Mouse (Mus musculus) embryonic facial prominence, embryonic 12.5 days (tissue): ENCODE measurements around the gene Abca1. TPM values are rescaled to one million over a fixed set of nuclear protein-coding genes. Genes with fewer than 3 reads are reported as not detected.

Experiments used
- ATAC-seq: fragments of 200-750 bp; cut with Nextera tagmentation; 2 replicates; pipeline ENCODE4 v1.8.0; 2017; ENCODE audit not compliant: insufficient number of reproducible peaks, insufficient read depth, low FRiP score, low TSS enrichment
- H3K27ac ChIP-seq: fragments of 300-500 bp; sonication (generic); 2 replicates; pipeline ENCODE4 v1.5.1; 2016; ENCODE audit warnings: mild to moderate bottlenecking
- H3K27me3 ChIP-seq: fragments of 300-500 bp; sonication (generic); 2 replicates; pipeline ENCODE4 v1.6.1; 2016; ENCODE audit warnings: mild to moderate bottlenecking, moderate library complexity
- H3K36me3 ChIP-seq: fragments of 300-500 bp; sonication (generic); 2 replicates; pipeline ENCODE4 v1.6.1; 2016; ENCODE audit warnings: mild to moderate bottlenecking
- H3K4me1 ChIP-seq: fragments of 300-500 bp; sonication (generic); 2 replicates; pipeline ENCODE4 v1.6.1; 2016
- H3K4me2 ChIP-seq: fragments of 300-500 bp; sonication (generic); replicated peaks from 2 replicates; pipeline ENCODE4 v1.6.1; 2016; ENCODE audit warnings: mild to moderate bottlenecking, moderate library complexity
- H3K4me3 ChIP-seq: fragments of 300-500 bp; sonication (generic); 2 replicates; pipeline ENCODE4 v1.5.1; 2016; ENCODE audit warnings: mild to moderate bottlenecking
- H3K9ac ChIP-seq: fragments of 300-500 bp; sonication (generic); 2 replicates; pipeline ENCODE4 v1.6.1; 2016; ENCODE audit warnings: mild to moderate bottlenecking, moderate library complexity
- H3K9me3 ChIP-seq: fragments of 300-500 bp; sonication (generic); 2 replicates; pipeline ENCODE4 v1.6.1; 2016; ENCODE audit warnings: mild to moderate bottlenecking, moderate library complexity
- WGBS: fragments of 180-500 bp; shearing (Covaris S2); methylation state at CpG from one replicate; pipeline ENCODE4 v1.1.7; 2016; 5-methylcytosine and 5-hydroxymethylcytosine counted together
- polyA plus RNA-seq: library from polyadenylated mRNA; unstranded; fragments of >200 nt; fragmentation: Nextera tagmentation; extraction: Ambion mirVana; gene quantifications from 2 replicates; pipeline ENCODE4 v1.2.1, GENCODE M21; 2016

Abca1 gene
- polyA plus RNA-seq, 1 experiment from 2014 or later = 8.4 TPM

DNA sequence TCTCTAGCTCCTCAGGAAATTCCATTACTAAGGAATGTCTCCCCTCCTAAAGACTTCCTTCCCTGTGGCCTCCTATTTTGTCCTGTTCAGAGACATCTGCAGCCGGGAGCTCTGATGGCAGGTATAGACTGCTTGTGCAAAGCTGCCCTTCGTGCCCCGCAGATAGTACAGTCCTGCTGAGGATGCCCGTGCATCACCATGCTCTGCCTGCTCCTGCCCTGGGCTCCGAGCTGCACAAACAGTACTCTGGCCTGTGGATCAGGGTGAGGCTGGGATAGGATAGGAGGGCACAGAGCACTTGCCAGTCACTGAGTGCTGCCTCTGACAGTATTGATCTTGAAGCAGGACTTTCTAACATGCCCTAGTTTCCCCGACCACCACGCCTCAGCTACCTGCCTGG, 18.8 kb upstream of the Abca1 start:
- WGBS = 72% methylated on average over 7 of the region's 7 CpGs
- H3K36me3 ChIP-seq = no peaks in the 10 kb centered on the region
- H3K4me1 ChIP-seq = peaks cover 10% of the 10 kb centered on the region; the same call in 1 of the 2 replicates
- no peak overlapping the region for H3K27ac ChIP-seq
- H3K4me2 ChIP-seq = no peak overlapping the region
- no peak overlapping the region for H3K4me3 ChIP-seq
- no peaks in the 10 kb centered on the region for H3K27me3 ChIP-seq
- H3K9me3 ChIP-seq = no peaks in the 10 kb centered on the region
- H3K9ac ChIP-seq = no peak overlapping the region
- ATAC-seq = no peak

DNA sequence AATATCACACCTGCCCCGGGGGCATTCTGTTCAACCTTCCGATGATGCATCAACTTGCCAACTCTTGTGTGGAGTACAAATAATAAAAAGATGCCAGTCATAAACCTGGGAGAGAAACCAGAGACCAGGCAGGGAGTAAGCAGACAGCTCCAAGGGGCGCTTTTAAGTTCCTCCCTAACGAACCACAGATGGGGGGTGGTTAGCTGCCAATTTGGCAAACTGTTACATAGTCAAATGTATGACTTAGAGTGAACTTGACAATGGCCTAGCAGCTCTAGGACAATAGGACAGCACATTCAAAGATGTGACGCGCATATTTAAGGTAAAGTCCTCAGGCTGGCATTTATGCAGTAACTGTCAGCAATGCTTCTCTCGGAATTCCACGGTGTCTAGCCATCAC, 18.0 kb upstream of the Abca1 start:
- Histone ChIP-seq H3K4me1 (peaks cover 10% of the 10 kb centered on the region; the same call in 1 of the 2 replicates), H3K27ac (no peak overlapping the region), H3K4me3 (no peak overlapping the region), H3K36me3 (no peaks in the 10 kb centered on the region), H3K9me3 (no peaks in the 10 kb centered on the region), H3K4me2 (no peak overlapping the region), H3K9ac (no peak overlapping the region), H3K27me3 (no peaks in the 10 kb centered on the region)
- WGBS = 83% methylated on average over 8 of the region's 8 CpGs
- ATAC-seq = no peak

DNA sequence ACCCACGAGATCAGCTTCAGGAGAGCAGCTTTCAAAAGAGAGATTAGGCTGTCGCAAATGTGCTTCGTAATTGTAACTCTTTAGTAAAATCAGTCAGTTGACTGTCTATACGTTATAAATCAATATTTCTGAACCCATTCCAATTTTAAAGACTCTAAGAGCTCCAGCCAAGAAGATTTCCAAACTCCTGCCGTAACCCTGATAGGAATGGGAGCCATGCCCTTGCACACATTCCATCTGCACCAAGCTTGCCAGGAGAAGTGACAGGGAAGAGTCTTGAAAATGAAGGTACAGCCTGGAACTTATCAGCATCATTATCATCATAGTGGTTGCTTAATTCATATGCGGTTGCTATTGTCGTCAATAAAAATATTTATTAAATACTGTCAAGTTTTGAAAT, 15.2 kb upstream of the Abca1 start:
- Histone ChIP-seq H3K4me1 (peaks cover 10% of the 10 kb centered on the region; the same call in 1 of the 2 replicates), H3K9ac (no peak overlapping the region), H3K4me3 (no peak overlapping the region), H3K4me2 (no peak overlapping the region), H3K27ac (no peak overlapping the region), H3K9me3 (no peaks in the 10 kb centered on the region), H3K27me3 (no peaks in the 10 kb centered on the region), H3K36me3 (no peaks in the 10 kb centered on the region)
- WGBS = 92% methylated on average over 7 of the region's 7 CpGs
- no peak for ATAC-seq

DNA sequence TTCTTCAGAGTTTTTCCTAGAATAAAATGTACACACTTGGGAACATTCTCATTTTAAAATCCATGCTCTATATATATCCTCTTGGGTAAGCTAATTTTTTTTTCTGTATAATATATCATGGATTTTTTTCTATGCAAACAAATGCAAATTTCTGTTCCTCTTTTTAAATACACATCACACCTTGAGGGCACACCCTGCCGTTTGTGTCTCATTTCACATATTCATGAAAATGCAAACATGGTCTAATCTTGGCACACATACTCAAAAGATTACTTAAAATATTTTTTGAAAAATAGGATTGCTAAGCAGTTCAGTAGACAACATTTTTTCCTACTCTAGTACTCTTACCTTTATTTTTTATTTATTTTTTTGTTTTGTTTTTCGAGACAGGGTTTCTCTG, 10.7 kb upstream of the Abca1 start:
- no peak for ATAC-seq
- Histone ChIP-seq H3K4me3 (no peak overlapping the region), H3K9ac (no peak overlapping the region), H3K27me3 (no peaks in the 10 kb centered on the region), H3K4me1 (no peaks in the 10 kb centered on the region), H3K9me3 (no peaks in the 10 kb centered on the region), H3K4me2 (no peak overlapping the region), H3K27ac (no peak overlapping the region), H3K36me3 (no peaks in the 10 kb centered on the region)
- 77% methylated on average over 2 of the region's 2 CpGs for WGBS

DNA sequence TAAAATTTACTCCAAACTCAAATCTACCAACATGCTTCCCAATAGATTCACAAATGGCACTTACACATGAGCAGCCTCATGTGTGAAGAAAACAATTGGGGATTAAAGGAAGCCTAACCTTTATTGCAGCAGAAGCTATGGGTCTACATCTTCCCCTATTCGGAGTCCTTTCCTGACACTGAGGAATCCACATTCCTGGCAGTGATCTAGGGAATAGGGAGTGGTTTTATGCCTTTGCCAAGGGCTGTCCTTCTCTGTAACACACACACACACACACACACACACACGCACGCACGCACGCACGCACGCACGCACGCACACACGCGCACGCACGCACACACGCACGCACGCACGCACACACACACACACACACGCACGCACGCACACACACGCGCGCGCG, 5.5 kb upstream of the Abca1 start:
- peaks cover 6% of the 10 kb centered on the region; the same call in 1 of the 2 replicates for H3K4me1 ChIP-seq
- 70% methylated on average over 19 of the region's 25 CpGs for WGBS
- no peak for ATAC-seq
- H3K27ac ChIP-seq = no peak overlapping the region
- H3K4me2 ChIP-seq = no peak overlapping the region
- H3K4me3 ChIP-seq = no peak overlapping the region
- H3K36me3 ChIP-seq = no peaks in the 10 kb centered on the region
- H3K9me3 ChIP-seq = no peaks in the 10 kb centered on the region
- no peaks in the 10 kb centered on the region for H3K27me3 ChIP-seq
- H3K9ac ChIP-seq = no peak overlapping the region

DNA sequence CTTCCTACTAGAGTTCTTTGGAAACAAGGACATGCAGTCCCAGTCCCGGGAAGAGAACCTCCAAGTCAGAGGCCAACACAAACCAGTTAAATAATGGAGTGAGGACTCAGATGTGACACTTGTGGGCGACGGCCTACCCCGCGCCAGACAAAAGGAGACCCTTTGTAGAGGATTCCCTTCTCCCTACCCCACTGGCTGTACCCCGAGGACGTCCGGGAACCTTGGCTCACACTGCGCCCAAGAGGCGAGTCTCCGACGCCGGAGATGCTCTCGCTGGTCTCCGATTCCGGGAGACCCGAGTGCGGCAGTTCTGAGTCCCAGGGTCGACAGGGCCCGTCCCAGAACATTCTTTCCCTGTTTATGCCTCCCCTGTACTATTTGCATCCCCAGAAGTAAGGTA, 519 bp downstream of the Abca1 start:
- H3K4me1 ChIP-seq = peaks cover 9% of the 10 kb centered on the region; the same call in 1 of the 2 replicates
- peak overlapping the region; percentile 62 for H3K9ac ChIP-seq
- peak overlapping the region; percentile 61 for H3K4me3 ChIP-seq
- H3K36me3 ChIP-seq = no peaks in the 10 kb centered on the region
- ATAC-seq = 0 out of 2 replicates have a peak, but pooled peaks have one; percentile 23
- no peaks in the 10 kb centered on the region for H3K9me3 ChIP-seq
- peak overlapping the region; percentile 71 for H3K27ac ChIP-seq
- H3K4me2 ChIP-seq = peak overlapping the region; percentile 80
- under 1% methylated on average over 20 of the region's 20 CpGs for WGBS
- H3K27me3 ChIP-seq = no peaks in the 10 kb centered on the region

DNA sequence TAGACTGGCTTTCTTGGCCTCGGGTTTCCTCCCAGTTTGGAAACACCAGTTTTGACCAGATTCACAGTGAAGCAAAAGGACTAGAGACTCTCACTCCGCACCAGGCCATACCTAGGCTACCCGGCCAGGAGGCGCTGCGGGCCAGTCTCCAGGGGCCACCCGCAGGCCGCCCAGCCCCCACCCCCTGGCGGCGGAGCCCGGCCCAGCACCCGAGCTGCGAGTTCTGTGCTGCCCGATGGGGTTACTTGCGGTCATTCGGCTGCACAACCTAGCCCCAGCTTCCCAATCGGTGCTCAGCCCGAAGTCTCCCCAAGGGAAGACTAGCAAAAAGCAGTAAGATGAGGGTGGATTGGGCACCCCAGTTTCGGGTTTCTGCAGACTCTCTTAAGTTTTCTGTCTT, 1.1 kb downstream of the Abca1 start:
- Histone ChIP-seq H3K4me1 (peaks cover 9% of the 10 kb centered on the region; the same call in 1 of the 2 replicates), H3K27ac (peak overlapping the region; percentile 71), H3K36me3 (no peaks in the 10 kb centered on the region), H3K4me2 (peak overlapping the region; percentile 80), H3K9me3 (no peaks in the 10 kb centered on the region), H3K27me3 (no peaks in the 10 kb centered on the region), H3K9ac (peak overlapping the region; percentile 62), H3K4me3 (peak overlapping the region; percentile 61)
- peak; percentile 24; the same call in 1 of the 2 replicates for ATAC-seq
- WGBS = under 1% methylated on average over 18 of the region's 18 CpGs

DNA sequence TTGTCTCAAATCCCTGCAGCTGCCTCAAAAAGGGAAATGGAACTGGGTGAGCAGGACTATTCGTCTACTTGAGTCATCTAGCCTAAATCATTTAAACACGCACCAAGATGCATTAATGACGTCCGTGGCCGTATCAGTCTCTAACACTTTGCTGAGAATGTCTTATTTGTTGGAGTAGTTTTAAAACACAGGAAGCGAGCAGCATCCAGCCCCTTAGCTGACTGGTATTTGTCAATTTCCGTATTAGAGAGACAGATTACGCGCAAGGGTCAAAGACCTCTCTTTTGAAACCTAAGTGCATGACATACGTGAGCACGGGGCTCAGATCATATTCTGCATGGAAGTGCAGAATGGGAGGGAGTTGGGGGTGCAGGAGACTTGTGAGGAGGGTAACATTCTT, 4.2 kb downstream of the Abca1 start:
- H3K27me3 ChIP-seq = no peaks in the 10 kb centered on the region

DNA sequence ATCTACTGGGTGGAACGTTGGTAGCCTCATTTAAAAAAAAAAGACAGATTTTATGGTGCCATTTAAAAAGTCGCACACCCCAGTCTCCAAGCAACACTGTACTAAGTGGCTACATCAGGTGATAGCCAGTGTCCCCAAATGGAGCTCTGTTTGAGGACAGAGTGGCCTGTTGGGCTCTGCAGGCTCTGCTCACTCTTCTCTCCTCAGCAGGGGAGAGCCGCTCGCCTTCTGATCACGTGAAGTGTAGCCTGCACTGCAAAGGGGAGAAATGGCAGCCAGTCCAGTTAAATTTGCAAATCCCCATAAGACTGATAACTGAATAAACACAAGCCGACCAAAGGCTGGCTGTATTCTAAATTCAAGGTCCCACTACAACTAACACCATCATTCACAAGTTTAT, 6.0 kb downstream of the Abca1 start:
- H3K4me3 ChIP-seq = no peak overlapping the region
- WGBS = 59% methylated on average over 6 of the region's 6 CpGs
- no peaks in the 10 kb centered on the region for H3K9me3 ChIP-seq
- no peaks in the 10 kb centered on the region for H3K27me3 ChIP-seq
- H3K4me1 ChIP-seq = peaks cover 11% of the 10 kb centered on the region
- no peaks in the 10 kb centered on the region for H3K36me3 ChIP-seq
- no peak overlapping the region for H3K4me2 ChIP-seq
- H3K27ac ChIP-seq = no peak overlapping the region
- H3K9ac ChIP-seq = no peak overlapping the region
- ATAC-seq = no peak

More for the DNA sequence above, 4.2 kb downstream of the Abca1 start:
- Histone ChIP-seq H3K4me2 (no peak overlapping the region), H3K4me1 (peaks cover 14% of the 10 kb centered on the region), H3K27ac (no peak overlapping the region), H3K36me3 (no peaks in the 10 kb centered on the region), H3K9ac (no peak overlapping the region), H3K4me3 (no peak overlapping the region), H3K9me3 (no peaks in the 10 kb centered on the region)
- no peak for ATAC-seq
- WGBS = 75% methylated on average over 11 of the region's 11 CpGs

DNA sequence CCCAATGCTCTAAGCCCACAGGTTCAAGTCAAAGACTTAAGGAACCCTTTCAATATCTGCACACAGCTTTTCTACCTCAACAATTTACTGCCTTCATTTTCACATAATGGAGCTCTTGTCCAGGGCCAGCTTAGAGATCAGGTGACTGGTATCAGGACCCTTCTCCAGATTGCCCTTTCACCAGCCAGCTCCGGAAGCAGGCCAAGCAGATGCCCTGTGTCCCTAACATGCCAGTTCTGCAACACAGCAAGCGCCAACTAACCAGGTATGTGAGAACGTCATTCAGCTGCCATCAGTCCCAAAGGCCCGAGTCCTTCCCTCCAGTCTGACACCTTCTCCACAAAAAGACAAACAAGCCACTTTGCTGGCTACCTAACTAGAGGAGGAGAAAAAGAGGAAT, 6.6 kb downstream of the Abca1 start:
- H3K4me3 ChIP-seq = no peak overlapping the region
- no peak overlapping the region for H3K9ac ChIP-seq
- no peaks in the 10 kb centered on the region for H3K27me3 ChIP-seq
- H3K9me3 ChIP-seq = no peaks in the 10 kb centered on the region
- WGBS = 60% methylated on average over 4 of the region's 4 CpGs
- ATAC-seq = no peak
- H3K4me2 ChIP-seq = no peak overlapping the region
- H3K36me3 ChIP-seq = no peaks in the 10 kb centered on the region
- no peak overlapping the region for H3K27ac ChIP-seq
- H3K4me1 ChIP-seq = peaks cover 11% of the 10 kb centered on the region

DNA sequence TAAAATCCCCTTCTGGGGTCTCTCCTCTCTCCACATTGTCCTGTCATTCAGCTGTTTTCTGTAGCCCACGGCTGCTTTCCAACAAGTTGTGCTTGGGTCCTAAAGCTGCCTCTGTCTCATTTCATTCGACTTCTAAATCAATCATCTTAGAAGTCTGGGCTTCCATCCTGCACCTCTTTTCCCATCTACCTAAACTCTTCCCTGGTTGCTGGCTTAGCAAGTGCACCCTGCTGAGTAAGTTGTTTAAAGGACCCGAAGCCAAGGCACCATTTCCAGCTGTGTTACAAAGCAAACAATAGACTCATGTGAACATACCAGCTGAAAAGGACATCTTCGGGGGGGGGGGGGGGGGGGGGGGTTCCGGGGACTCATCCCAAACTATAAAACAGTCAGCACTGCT, 7.0 kb downstream of the Abca1 start:
- H3K4me3 ChIP-seq = no peak overlapping the region
- H3K36me3 ChIP-seq = no peaks in the 10 kb centered on the region
- no peak overlapping the region for H3K9ac ChIP-seq
- H3K9me3 ChIP-seq = no peaks in the 10 kb centered on the region
- H3K4me2 ChIP-seq = no peak overlapping the region
- no peak overlapping the region for H3K27ac ChIP-seq
- ATAC-seq = no peak
- H3K27me3 ChIP-seq = no peaks in the 10 kb centered on the region
- 30% methylated on average over 5 of the region's 5 CpGs for WGBS
- H3K4me1 ChIP-seq = peaks cover 11% of the 10 kb centered on the region

DNA sequence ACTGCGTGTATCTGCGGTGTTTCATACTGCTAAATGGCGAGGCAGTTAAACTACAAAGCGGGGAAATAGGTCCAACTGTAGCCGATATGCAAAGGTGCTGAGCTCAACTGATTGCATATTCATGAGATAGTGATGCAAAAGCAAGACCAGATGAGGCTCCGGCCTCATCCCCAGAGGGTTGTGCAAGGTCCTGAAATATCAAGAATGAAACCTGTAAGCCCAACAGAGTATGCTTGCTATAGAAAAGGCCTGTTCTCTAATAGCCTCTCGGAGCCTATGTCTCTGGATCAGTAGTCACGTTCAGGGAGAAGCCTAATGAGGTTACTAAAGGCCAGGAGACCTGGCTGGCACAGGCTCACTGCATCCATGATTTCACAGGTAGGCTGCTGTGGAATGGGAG, 9.2 kb downstream of the Abca1 start:
- no peaks in the 10 kb centered on the region for H3K9me3 ChIP-seq
- no peak overlapping the region for H3K27ac ChIP-seq
- ATAC-seq = no peak
- H3K4me1 ChIP-seq = peaks cover 15% of the 10 kb centered on the region
- H3K9ac ChIP-seq = no peak overlapping the region
- no peak overlapping the region for H3K4me2 ChIP-seq
- WGBS = 75% methylated on average over 8 of the region's 8 CpGs
- H3K27me3 ChIP-seq = no peaks in the 10 kb centered on the region
- no peaks in the 10 kb centered on the region for H3K36me3 ChIP-seq
- no peak overlapping the region for H3K4me3 ChIP-seq

DNA sequence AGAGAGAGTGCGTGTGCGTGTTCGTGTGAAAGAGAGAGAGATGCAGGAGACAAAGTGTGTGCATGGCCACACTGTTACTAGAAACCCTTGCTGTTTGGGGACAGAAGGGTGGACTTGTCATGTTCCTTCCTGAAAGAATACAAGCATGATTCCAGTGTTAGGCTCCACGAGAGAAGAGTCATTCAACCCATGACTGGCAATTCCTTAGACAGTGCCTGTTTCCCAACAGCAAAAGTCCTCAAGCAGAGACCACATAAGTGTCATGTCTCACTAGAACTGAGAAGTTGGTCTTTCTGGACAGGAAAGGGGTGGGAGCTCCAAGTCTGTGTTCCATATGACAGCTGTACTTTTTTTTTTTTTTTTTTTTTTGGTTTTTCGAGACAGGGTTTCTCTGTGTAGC, 10.1 kb downstream of the Abca1 start:
- H3K36me3 ChIP-seq = no peaks in the 10 kb centered on the region
- WGBS = 94% methylated on average over 4 of the region's 5 CpGs
- no peak overlapping the region for H3K27ac ChIP-seq
- no peak overlapping the region for H3K4me3 ChIP-seq
- peaks cover 15% of the 10 kb centered on the region for H3K4me1 ChIP-seq
- H3K27me3 ChIP-seq = no peaks in the 10 kb centered on the region
- H3K9ac ChIP-seq = no peak overlapping the region
- ATAC-seq = no peak
- H3K9me3 ChIP-seq = no peaks in the 10 kb centered on the region
- no peak overlapping the region for H3K4me2 ChIP-seq
